Mouse (Mus musculus): ENCODE data around the gene Elavl3. TPM values are rescaled to one million over a fixed set of nuclear protein-coding genes. Genes with fewer than 3 reads are reported as not detected.

Elavl3 gene
- 63.7 and 66.4 TPM in 2 replicates for polyA plus RNA-seq (2015; fragmentation: Nextera tagmentation; extraction: Ambion mirVana)

DNA sequence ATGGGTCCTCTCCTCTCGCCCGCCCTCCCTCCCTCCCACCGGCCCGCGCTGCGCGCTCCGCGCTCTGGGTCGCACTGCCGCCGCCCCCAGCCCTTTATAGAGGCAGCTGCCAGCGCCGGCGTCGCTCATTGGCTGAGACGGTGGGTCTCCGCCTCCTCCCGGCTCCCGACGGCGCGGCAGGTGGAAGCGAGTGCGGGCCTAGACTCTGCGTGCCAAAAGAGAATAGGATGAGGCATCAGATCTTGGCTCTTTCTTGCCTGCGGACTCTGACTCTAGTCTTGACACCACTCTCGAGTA is at the start of gene Elavl3:
TSS of gene Elavl3 (minus strand) at position 66 of the 297 bp plus-strand sequence.
- Histone ChIP-seq H3K9ac (peak within 1 kb of the TSS; percentile 99), H3K4me2 (peak within 1 kb of the TSS; percentile 67), H3K36me3 (ENCODE audit: poor library complexity, severe bottlenecking) (peaks cover 3% of the 10 kb centered on the region), H3K27me3 (peaks cover 4% of the 10 kb centered on the region; the same call in 1 of the 2 replicates), H3K4me3 (peak within 1 kb of the TSS; percentile 96), H3K9me3 (replicated peaks) (no peaks in the 10 kb centered on the region), H3K27ac (peak within 1 kb of the TSS; percentile 94), H3K4me1 (peaks cover 43% of the 10 kb centered on the region)
- WGBS: under 1% methylated on average over 19 of the region's 28 CpGs
- ATAC-seq: peak; percentile 84

DNA sequence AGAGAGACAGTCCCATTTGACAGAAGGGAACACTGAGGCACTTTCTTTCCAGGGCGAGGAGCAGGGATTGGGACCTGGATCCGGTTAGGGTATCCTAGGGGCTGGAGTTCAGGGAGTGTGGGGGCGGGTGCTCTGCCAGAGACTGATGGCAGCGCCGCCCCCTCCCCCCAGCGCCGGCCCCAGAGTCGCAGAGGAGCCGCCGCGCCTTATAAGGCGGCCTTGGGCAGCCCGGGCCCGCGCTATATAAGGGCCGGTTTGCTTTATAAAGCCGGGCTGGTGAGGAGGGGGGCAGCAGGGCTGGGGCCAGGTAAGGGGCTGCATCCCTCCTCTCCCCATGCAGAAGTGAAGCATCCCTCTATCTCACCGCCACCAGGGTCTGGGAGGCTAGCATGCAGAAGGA is 48.1 kb upstream of the Elavl3 start:
- Histone ChIP-seq H3K4me3 (no peak overlapping the region), H3K9ac (no peak overlapping the region)
- 6% methylated on average over 18 of the region's 18 CpGs for WGBS

DNA sequence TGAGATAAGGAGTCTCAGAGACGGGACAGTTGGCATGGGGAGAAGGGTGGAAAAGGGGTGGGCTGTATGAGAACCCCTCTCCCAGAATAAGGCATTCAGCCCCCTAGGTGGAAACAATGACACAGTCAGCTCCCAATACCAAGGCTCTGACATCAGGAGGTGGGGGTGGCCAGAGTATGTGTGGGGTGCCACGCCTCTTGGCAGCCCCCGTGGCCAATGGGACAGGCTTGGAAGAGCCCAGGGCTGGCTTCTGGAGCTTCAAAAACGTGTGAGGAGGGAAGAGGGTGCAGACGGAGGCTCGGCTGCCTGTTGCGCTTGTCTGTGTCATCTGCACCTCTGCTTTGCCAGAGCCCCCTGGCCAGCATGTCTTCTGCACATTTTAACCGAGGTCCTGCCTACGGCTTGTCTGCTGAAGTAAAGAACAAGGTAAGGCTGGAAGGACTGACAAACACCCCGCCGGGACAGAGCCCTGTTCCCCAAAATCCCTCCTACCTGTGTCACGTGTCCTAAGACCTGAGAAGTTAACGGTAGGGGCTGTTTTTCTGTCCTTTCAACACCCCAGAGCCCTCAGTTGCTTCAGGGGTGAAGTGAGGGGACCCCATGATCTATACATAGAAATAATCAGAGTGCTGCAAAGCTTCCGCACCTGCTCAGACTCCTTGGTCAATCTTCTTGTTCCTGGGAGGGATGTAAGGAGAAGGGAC is 47.3 kb upstream of the Elavl3 start, which contains the start of gene Cnn1:
TSS of gene Cnn1 (plus strand) at position 224 of the 704 bp plus-strand sequence.
- Histone ChIP-seq H3K4me1 (peaks cover 6% of the 10 kb centered on the region; the same call in 1 of the 2 replicates), H3K9me3 (replicated peaks) (no peaks in the 10 kb centered on the region), H3K36me3 (ENCODE audit: poor library complexity, severe bottlenecking) (no peaks in the 10 kb centered on the region), H3K4me2 (no peak within 1 kb of the TSS), H3K4me3 (no peak within 1 kb of the TSS), H3K9ac (no peak within 1 kb of the TSS; the same call in 1 of the 2 replicates), H3K27me3 (peaks cover 49% of the 10 kb centered on the region), H3K27ac (no peak within 1 kb of the TSS)
- WGBS: 14% methylated on average over 14 of the region's 14 CpGs
- ATAC-seq: no peak

More for the DNA sequence above, 48.1 kb upstream of the Elavl3 start:
- peaks cover 6% of the 10 kb centered on the region; the same call in 1 of the 2 replicates for H3K4me1 ChIP-seq
- H3K36me3 ChIP-seq (ENCODE audit: poor library complexity, severe bottlenecking): no peaks in the 10 kb centered on the region
- no peak overlapping the region for H3K4me2 ChIP-seq
- H3K27me3 ChIP-seq: peaks cover 49% of the 10 kb centered on the region
- H3K9me3 ChIP-seq (replicated peaks): no peaks in the 10 kb centered on the region
- ATAC-seq: no peak
- no peak overlapping the region for H3K27ac ChIP-seq

DNA sequence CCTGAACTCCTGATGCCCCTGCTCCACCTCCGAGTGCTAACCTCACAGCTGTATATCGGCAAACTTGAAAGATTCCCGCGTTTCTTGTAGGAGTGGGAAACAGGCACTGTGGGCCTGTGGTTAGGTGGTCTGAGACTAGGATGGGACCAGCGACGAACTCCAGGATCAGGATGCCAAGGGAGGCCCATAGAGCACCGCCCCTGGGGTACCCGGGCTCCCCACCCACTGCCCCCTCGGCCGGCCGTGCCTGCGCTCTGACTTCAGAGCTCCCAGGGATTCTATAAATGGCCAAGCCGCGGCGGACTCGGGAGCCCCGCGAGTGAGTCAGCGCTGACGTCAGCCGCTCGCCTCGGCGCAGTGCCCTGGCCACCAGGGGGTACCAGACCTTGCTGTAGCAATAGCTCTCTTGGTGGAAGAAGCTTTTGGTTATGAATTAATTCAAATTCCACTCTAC is 44.1 kb upstream of the Elavl3 start:
- no peaks in the 10 kb centered on the region for H3K36me3 ChIP-seq (ENCODE audit: poor library complexity, severe bottlenecking)
- peaks cover 36% of the 10 kb centered on the region for H3K27me3 ChIP-seq
- H3K27ac ChIP-seq: no peak overlapping the region
- H3K4me3 ChIP-seq: peak overlapping the region; percentile 38
- H3K4me2 ChIP-seq: peak overlapping the region; percentile 68
- 2% methylated on average over 24 of the region's 24 CpGs for WGBS
- H3K4me1 ChIP-seq: peaks cover 6% of the 10 kb centered on the region; the same call in 1 of the 2 replicates
- no peaks in the 10 kb centered on the region for H3K9me3 ChIP-seq (replicated peaks)
- peak; percentile 51 for ATAC-seq
- peak overlapping the region; percentile 63 for H3K9ac ChIP-seq

DNA sequence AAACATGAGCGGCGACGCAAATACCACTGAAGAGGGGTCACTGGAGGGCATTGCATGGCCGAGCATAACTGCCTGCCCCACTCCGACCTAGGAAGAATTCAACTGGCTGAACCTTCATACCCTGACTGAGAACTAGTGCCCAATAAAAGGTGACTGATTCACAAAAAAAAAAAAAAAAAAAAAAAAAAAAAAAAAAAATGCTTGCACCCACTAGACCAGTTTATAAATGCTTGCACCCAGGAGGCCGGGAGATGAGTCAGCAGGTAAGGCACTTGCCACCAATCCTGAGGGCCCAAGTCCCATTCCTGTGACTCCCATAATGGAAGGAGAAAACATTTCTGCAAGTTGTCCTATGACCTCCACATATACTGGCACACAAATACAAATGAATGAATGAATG is 40.9 kb upstream of the Elavl3 start:
- H3K27ac ChIP-seq: no peak overlapping the region
- H3K9ac ChIP-seq: no peak overlapping the region
- H3K4me2 ChIP-seq: no peak overlapping the region
- no peaks in the 10 kb centered on the region for H3K9me3 ChIP-seq (replicated peaks)
- H3K36me3 ChIP-seq (ENCODE audit: poor library complexity, severe bottlenecking): no peaks in the 10 kb centered on the region
- no peak for ATAC-seq
- WGBS: 92% methylated on average over 6 of the region's 6 CpGs
- H3K4me3 ChIP-seq: no peak overlapping the region
- peaks cover 6% of the 10 kb centered on the region; the same call in 1 of the 2 replicates for H3K4me1 ChIP-seq
- peaks cover 5% of the 10 kb centered on the region for H3K27me3 ChIP-seq

DNA sequence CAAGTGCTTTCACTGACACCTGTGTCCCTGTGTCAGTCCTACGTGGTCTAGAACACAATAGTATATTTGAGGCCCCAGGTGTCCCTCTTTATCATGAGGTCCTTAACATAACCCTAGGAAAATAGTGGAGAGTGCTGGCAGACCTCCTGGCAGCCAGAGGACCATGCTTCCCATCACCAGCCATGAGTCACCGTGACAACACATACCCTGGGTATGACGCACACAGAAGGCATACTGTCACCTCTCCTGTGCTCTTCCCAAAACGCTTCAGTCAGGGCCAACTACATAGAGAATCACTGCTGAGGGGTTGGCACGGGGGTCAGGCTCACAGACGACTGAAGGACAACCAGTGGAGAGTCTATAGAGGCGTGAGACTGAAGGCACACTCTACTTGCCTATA is 38.2 kb upstream of the Elavl3 start:
- 84% methylated on average over 7 of the region's 7 CpGs for WGBS
- Histone ChIP-seq H3K4me2 (no peak overlapping the region), H3K27me3 (no peaks in the 10 kb centered on the region; the same call in 1 of the 2 replicates), H3K27ac (no peak overlapping the region), H3K9ac (no peak overlapping the region), H3K4me1 (peaks cover 6% of the 10 kb centered on the region), H3K9me3 (replicated peaks) (no peaks in the 10 kb centered on the region), H3K36me3 (ENCODE audit: poor library complexity, severe bottlenecking) (no peaks in the 10 kb centered on the region), H3K4me3 (no peak overlapping the region)
- no peak for ATAC-seq

DNA sequence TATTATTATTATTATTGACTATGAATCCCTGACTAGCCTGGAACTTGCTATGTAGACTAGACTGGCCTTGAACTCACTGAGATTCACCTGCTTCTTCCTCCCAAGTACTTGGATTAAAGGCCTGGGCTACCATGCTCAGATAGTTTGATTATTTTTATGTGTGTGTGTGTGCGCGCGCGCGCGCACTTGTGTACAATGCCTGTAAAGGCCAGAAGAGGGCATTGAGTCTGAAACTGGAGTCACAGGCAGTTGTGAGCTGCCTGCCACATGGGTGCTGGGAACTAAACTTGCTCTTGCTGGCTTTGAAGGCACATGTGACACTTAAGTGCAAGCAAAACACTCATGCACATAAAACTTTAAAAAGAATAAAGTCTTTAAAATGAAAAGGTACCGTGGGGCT is 37.5 kb upstream of the Elavl3 start:
- Histone ChIP-seq H3K4me3 (no peak overlapping the region), H3K4me1 (peaks cover 11% of the 10 kb centered on the region), H3K9me3 (replicated peaks) (no peaks in the 10 kb centered on the region), H3K27me3 (no peaks in the 10 kb centered on the region), H3K27ac (no peak overlapping the region), H3K9ac (no peak overlapping the region), H3K36me3 (ENCODE audit: poor library complexity, severe bottlenecking) (no peaks in the 10 kb centered on the region), H3K4me2 (no peak overlapping the region)
- no peak for ATAC-seq
- 98% methylated on average over 7 of the region's 7 CpGs for WGBS

DNA sequence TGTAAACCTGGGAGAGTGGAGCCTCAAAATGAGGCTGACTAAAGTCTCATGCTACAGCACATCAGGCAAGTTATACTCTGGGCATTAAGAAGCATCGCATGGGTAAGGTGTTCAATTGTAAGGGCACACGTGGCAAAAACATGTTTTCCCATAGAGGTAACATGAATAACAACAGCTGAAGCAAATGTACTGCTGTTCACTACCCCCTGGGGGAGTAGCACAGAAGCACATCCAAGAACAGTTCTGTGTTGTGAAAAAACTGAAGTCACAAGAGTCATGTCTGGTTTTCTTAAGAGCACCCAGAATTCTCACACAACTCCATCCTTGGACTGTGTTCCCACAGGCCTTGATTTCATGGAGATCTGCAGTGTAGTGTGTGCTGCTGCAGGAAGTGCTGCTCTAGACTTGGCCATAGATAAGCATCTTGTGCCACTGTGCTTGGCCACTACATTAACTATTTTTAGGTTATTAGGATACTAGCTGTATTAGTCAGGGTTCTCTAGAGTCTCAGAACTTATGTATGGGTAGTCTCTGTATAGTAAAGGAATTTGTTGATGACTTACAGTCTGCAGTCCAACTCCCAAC is 35.3 kb upstream of the Elavl3 start:
- no peak for ATAC-seq
- H3K4me2 ChIP-seq: no peak overlapping the region
- H3K9me3 ChIP-seq (replicated peaks): no peaks in the 10 kb centered on the region
- WGBS: 77% methylated on average over 2 of the region's 2 CpGs
- no peak overlapping the region for H3K27ac ChIP-seq
- no peak overlapping the region for H3K9ac ChIP-seq
- no peak overlapping the region for H3K4me3 ChIP-seq
- H3K27me3 ChIP-seq: no peaks in the 10 kb centered on the region
- H3K36me3 ChIP-seq (ENCODE audit: poor library complexity, severe bottlenecking): no peaks in the 10 kb centered on the region
- peaks cover 19% of the 10 kb centered on the region for H3K4me1 ChIP-seq

DNA sequence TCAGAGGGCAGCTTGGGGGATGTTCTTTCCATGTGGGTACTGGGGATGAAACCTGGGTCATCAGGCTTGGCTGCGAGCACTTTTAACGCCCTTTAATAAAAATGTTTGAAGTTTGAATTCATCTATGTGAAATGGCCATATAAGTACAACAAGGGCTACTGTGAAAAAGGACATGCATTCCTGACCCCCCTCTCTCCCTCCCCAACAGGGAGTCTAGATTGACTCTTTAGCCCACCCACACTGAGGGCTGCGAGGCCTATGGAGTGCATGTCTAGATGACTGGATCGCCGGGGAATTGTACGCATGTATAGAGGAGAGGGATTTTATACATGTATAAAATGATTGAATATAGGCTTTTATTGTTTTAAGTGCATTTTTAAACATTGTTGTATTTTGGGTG is 34.2 kb upstream of the Elavl3 start:
- Histone ChIP-seq H3K27me3 (no peaks in the 10 kb centered on the region), H3K9ac (peak overlapping the region; percentile 76), H3K9me3 (replicated peaks) (no peaks in the 10 kb centered on the region), H3K27ac (no peak overlapping the region), H3K4me1 (peaks cover 19% of the 10 kb centered on the region), H3K4me3 (peak overlapping the region; percentile 74), H3K36me3 (ENCODE audit: poor library complexity, severe bottlenecking) (no peaks in the 10 kb centered on the region; the same call in 1 of the 2 replicates), H3K4me2 (peak overlapping the region; percentile 88)
- 88% methylated on average over 6 of the region's 6 CpGs for WGBS
- no peak for ATAC-seq

DNA sequence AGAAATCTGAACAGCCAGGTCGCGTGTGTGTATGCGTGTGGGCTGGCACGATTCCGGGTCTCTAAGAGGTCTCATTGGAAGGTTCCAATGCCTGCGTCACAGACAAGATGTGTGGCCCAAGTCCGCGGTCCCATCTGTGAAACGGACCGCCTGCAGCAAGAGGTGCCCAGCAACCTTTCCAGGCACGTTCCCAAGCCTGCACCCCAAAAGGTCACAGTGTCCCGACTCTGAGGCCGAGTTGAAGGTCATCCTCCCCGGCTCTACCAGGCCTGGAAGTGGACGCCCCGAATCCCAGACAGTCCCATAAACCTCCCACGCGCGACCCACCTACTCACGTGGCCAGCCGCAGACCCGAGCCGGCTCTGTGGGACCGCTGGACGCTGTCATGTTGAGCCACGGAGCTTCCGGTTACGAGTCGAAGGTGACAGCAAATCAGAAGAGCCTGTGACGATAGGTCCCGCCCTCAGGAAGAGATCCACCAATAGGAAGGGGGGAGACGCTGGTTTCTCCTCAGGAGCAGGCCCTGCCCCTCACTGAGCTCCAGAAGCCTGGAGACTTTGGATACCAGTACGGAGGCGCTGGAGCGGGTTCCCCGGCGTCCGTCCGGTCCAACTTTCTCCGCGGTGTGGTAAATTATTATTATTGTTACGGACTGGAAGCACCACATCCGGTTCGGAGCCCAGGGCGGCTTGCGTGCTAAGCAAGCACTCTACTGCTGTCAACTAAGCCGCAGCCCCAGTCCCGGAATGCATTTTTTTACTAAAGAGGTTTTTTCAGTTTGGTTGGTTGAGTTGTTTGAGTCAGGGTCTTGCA is 33.4 kb upstream of the Elavl3 start, which contains the start of gene Ecsit:
TSS of gene Ecsit (minus strand) at position 417 of the 813 bp plus-strand sequence.
- H3K27me3 ChIP-seq: no peaks in the 10 kb centered on the region
- H3K9me3 ChIP-seq (replicated peaks): no peaks in the 10 kb centered on the region
- ATAC-seq: peak; percentile 100
- H3K4me3 ChIP-seq: peak within 1 kb of the TSS; percentile 74
- H3K27ac ChIP-seq: peak within 1 kb of the TSS; percentile 25; the same call in 1 of the 2 replicates
- peaks cover 19% of the 10 kb centered on the region for H3K4me1 ChIP-seq
- peak within 1 kb of the TSS; percentile 88 for H3K4me2 ChIP-seq
- H3K36me3 ChIP-seq (ENCODE audit: poor library complexity, severe bottlenecking): no peaks in the 10 kb centered on the region; the same call in 1 of the 2 replicates
- under 1% methylated on average over 48 of the region's 48 CpGs for WGBS
- peak within 1 kb of the TSS; percentile 76 for H3K9ac ChIP-seq

DNA sequence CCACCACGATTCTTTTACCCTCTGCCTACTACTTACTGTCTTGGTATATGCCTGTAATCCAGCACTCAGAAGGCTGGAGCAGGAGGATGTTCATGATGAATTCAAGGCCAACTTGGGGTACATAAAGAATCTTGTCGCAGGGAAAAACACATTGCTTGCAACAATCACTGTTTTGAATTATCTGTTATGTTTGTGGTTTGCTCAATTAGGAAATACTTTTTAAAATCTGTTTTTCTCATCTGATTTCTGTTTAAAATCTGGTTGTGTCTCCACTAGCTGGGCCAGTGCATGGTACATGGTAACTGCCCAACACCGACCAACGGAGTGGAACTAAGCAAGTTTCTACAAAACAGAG is 32.8 kb upstream of the Elavl3 start:
- Histone ChIP-seq H3K27ac (no peak overlapping the region), H3K27me3 (no peaks in the 10 kb centered on the region), H3K4me1 (peaks cover 19% of the 10 kb centered on the region), H3K9ac (peak overlapping the region; percentile 76), H3K9me3 (replicated peaks) (no peaks in the 10 kb centered on the region), H3K36me3 (ENCODE audit: poor library complexity, severe bottlenecking) (no peaks in the 10 kb centered on the region; the same call in 1 of the 2 replicates), H3K4me3 (peak overlapping the region; percentile 74), H3K4me2 (peak overlapping the region; percentile 88)
- WGBS: 34% methylated on average over 4 of the region's 4 CpGs
- no peak for ATAC-seq

DNA sequence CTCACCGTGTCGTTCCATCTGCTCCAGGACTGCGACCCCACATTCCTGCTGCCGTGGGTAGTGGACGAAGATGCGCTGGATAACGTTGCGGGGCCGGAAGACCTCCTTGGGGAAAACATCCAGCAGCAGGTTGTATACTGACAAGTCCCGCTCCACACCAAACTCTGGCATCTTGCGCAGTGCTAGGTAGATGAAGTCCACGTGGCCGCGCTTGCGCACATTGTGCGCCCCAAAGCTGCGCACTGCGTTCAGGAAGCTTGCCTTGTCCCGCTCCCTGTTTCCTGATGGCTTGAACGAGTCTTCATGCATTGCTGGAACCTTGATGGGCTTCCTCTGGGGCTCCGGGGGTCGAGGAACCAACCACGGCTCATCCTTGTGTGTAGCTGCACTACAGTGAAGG is 24.4 kb upstream of the Elavl3 start:
- H3K36me3 ChIP-seq (ENCODE audit: poor library complexity, severe bottlenecking): peaks cover 33% of the 10 kb centered on the region
- H3K27ac ChIP-seq: no peak overlapping the region
- WGBS: 96% methylated on average over 23 of the region's 23 CpGs
- H3K9ac ChIP-seq: no peak overlapping the region
- no peaks in the 10 kb centered on the region for H3K9me3 ChIP-seq (replicated peaks)
- H3K4me3 ChIP-seq: no peak overlapping the region
- no peaks in the 10 kb centered on the region for H3K27me3 ChIP-seq
- H3K4me1 ChIP-seq: peaks cover 3% of the 10 kb centered on the region; the same call in 1 of the 2 replicates
- H3K4me2 ChIP-seq: no peak overlapping the region
- no peak for ATAC-seq
